Mouse (Mus musculus) cerebellum, adult 2 months (tissue): ENCODE measurements at regions not wholly inside any gene's neighbourhood (a gene's known extent, or its start where the extent isn't known, plus 50 kb on each side); places are given as distances from the start of the nearest gene placed in this dataset.

ENCODE experiments used
- CTCF ChIP-seq: fragments of 200-500 bp; IDR thresholded peaks from 2 replicates; pipeline ENCODE4 v1.5.1; 2011; ENCODE audit warnings: low read depth, mild to moderate bottlenecking, control low read depth, low read length, moderate library complexity, borderline replicate concordance; ENCODE audit not compliant: insufficient read depth
- POLR2A ChIP-seq: fragments of 200-500 bp; IDR thresholded peaks from 2 replicates; pipeline ENCODE4 v1.6.1; 2011; ENCODE audit warnings: low read length, control low read depth, borderline replicate concordance; ENCODE audit not compliant: insufficient read depth

DNA sequence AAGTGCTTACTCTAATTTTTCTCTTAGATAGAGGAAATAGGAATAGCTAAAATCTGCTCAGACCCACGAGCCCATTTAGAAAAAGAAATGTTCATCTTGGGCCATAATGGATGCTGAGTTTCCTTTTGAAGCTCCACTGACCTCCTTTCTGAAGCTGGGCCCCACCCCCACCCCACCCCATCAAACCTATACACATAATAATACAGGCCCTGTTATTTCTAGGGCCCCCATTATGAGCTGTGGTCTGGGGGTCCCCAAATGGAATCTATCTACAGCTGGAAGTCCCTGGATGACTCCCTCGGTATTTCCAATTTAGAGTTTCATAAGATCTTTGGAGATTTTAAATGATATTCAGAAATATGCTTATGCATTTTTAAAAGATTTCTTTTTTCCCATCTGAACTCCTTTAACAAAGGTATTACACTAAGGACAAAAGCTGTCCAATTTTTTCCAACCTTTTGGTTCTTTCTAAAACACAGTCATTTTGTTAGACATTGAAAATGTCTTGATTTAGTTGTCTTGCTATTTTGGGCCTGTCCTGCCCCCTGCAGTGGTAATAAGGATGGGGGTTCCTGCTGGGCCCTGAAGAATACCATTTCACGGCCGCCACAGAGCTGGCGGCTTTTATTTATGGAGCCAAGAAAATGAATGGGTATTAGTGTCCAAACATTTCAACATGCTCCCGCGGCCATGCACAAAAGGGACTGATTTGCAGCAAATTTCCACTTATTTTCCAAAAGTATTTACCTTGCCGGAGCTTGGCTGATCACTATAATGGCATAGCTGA is 363.1 kb downstream of the Nr2f2 start:
- TF ChIP-seq CTCF (no peak), POLR2A (no peak)
